Mouse (Mus musculus) adrenal gland, postnatal 25 days (tissue): Measurements from ENCODE around the gene Ttc7. TPM values are rescaled to one million over a fixed set of nuclear protein-coding genes. Genes with fewer than 3 reads are reported as not detected.
"Not testable (repeated sequence)": the region's sequence is repeated elsewhere in the genome, so short reads cannot be mapped to it uniquely, and the experiment has no call there.

Source experiments
- DNase-seq: peaks from one replicate; pipeline ENCODE4 v3.0.0; 2021; ENCODE audit warnings: mixed read lengths
- total RNA-seq: library from RNA; stranded (reverse); gene quantifications from 2 replicates; pipeline ENCODE4 v1.2.3, GENCODE M21; 2021

The Ttc7 gene
- total RNA-seq, 1 experiment from 2014 or later: 12.3 TPM

- DNase-seq: no peak
Measured at GRCm38 (mm10) chr17:87286481-87287143, 3.9 kb downstream of the Ttc7 start.

DNA sequence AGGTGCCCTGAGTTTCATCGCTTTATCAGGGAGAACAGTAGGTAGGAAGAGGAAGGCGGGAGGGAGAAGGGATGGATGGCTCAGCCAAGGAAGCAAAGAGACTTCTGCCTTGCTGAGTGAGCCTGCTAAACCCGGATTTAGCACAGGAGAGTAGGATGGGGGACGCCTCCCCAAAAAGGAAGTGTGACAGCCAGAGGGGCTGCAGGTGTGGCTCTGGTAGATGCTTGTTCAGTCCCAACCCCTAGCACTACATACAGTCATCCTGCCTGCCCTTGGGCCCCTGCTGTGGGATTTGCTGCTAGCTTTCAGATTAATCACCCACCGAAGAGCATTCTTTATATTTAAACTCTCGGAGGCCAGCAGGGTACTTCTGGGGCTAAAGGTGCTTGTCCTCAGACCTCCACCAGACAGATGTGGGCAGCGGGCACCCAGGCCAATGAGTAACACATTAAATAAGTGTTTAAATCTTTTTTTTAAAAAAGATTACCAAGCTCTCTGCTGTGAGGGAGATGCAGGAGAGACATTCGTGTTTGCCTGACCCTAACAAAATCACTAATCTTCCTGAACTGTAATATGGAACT, 4.6 kb downstream of the Ttc7 start:
- DNase-seq: no peak

DNA sequence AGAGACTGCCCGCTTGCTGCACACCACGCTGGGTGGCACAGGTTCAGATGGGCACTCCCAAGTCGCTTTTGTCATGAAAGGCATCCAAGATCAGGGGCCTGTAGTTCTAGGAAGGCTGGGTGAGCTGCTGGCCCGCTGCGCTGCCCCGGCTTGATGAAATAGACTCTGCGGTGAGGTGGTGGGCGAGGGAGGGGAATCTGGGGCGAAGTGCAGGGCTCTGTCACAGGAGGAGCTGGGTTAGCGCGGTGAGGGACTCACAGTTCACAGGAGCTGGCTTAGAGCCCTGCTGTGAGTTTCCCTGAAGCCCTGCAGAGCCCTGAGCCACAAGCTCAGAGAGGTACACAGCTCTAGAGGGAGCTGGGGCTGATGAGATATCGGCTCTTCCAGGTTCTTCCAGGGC, 5.4 kb downstream of the Ttc7 start:
- DNase-seq: no peak

- no peak for DNase-seq
Measured at GRCm38 (mm10) chr17:87289367-87289766, 6.7 kb downstream of the Ttc7 start.

DNA sequence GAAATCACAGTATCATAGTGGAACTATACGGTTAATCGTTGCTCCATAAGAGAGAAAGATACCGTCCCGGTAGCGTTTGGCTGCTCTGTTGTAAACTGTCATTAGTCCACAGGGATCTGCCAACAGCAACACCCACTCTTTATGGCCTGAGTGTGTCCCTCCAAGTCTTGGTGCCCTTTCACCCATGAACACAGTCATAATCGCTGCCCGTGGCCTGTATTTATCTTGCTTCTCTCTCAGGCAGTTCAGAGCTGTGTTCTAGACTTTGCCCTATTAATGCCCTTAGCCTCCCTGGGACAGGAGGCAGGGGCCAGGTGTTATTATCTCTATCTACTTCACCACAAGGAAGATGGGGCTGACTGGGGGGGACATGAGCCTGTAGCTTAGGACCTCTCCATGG, 8.4 kb downstream of the Ttc7 start:
- no peak for DNase-seq

- no peak for DNase-seq
Measured at GRCm38 (mm10) chr17:87291782-87292181, 9.1 kb downstream of the Ttc7 start.

GRCm38 (mm10) chr17:87293125-87293524, 10.4 kb downstream of the Ttc7 start:
- no peak for DNase-seq

DNA sequence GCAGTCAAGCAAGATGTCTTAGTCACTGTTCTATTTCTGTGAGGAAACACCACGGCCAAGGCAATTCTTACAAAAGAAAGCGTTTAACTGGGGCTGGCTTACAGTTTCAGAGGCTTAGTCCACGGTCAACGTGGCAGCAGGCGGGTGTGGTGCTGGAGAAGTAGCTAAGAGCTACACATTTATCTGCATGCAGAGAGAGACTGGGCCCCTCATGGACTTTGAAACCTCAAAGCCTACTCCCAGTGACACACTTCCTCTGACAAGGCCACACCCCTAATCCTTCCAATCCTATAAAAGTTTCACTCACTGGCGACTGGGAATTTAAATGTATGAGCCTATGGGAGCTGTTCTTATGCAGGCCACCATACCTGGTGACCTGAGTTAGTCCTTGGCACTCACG, 13.1 kb downstream of the Ttc7 start:
- no peak for DNase-seq

DNA sequence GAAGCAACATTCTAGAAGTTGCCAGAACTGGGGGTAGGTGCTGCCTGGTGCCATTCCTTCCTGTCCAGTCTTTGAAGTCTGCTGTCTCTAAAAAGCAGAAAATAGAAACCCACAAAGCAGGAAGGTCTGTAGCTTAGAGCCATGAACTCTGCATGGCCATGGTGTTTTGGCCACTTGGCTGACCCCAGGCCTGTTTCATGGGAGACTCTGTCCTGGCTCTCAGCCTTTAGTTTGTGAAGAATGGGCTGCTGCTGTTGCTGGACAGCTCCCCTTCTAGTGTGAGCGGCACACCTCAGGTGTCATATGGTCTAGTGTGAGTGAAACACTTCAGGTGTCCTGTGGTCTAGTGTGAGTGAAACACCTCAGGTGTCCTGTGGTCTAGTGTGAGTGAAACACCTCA, 14.0 kb downstream of the Ttc7 start:
- DNase-seq: not testable (repeated sequence)

GRCm38 (mm10) chr17:87298944-87299343, 16.3 kb downstream of the Ttc7 start:
- DNase-seq: no peak

GRCm38 (mm10) chr17:87300340-87300739, 17.7 kb downstream of the Ttc7 start:
- DNase-seq: no peak

DNA sequence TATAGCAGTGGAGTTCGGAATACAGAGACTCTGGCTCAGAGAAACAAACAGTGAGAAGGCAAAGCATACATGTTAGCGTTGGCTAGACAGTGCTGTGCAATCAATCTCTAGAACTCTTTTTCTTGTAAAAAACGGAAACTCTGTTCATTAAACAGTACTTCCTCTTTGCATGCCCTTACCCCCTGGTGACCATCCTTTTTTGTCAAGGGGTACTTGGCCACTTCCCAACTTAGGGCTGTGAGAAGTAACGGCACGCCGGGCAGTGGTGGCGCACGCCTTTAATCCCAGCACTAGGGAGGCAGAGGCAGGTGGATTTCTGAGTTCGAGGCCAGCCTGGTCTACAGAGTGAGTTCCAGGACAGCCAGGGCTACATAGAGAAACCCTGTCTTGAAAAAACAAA, 18.9 kb downstream of the Ttc7 start:
- DNase-seq: not testable (repeated sequence)

- DNase-seq: peak; percentile 58
Measured at GRCm38 (mm10) chr17:87302014-87302794, 19.5 kb downstream of the Ttc7 start.

DNA sequence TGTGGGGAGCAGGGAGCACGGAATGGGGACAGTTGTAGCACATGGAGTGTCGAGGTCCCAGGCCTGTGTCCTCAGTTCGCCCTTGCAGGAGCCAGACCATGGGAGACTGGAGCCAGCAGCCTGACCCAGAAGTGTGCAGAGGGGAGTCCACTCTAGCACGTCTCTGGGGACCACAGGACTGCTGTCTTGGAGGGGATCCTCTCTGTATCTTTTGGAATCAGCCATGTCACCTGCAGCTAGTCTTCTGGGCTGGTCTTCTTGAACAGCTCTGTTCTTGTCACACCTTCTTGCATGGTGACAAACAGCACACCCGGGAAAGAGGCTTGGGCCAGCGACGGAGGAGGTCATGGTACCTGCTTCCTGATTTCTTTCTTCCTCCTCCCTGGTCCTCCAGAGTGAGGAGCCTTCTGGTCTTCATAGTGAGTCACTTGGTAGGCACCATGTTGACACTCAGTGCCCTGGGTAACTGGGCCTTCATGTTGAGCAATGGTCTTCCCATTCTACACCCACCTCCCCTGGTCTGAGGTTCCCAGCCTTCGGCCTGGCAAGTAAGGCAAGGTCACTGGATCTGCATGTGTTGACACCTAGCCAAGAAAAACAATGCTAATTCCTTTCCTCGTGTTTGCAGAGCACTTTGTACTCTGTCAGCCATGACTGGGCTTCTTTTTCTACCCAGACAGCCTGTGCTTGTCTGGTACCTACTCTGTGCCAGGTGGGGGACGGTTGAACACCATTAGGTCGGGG, 21.6 kb downstream of the Ttc7 start:
- no peak for DNase-seq

GRCm38 (mm10) chr17:87305065-87305464, 22.4 kb downstream of the Ttc7 start:
- no peak for DNase-seq

- no peak for DNase-seq
Measured at GRCm38 (mm10) chr17:87306746-87307145, 24.1 kb downstream of the Ttc7 start.

DNA sequence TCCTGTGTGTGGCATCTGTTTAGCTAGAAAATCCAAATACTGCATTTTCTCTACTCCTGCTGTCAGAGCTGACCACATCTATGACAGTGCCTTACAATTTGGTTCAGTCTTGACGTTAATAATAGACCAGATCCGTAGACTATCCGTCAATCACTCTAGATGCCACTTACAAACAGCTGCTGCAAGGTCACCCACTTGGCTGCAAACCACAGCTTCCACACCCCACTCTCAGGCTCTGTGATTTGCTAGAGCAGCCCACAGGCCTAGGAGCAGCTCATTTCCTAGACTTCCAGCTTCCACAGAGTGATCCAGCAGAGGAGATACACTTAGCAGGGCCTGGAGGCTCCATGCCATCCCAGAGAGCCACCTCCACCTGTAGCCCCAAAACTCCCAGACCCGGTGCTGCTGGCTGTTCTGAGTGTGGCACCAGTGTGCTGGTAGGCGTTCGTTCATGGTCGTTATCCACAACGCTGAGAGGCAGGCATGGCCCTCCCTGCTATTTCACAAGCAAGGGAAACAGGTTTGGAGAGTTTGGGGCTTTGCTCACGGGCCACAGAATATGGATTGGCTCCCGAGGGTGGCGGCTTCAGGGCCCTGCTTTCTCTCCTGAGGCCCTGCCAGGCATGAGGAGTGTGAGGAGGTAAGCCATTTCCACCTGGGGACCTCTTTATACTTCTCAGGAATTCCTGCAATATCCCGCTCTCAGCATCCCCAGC, 26.5 kb downstream of the Ttc7 start:
- DNase-seq: no peak

GRCm38 (mm10) chr17:87310497-87310896, 27.8 kb downstream of the Ttc7 start:
- no peak for DNase-seq

GRCm38 (mm10) chr17:87312351-87312750, 29.7 kb downstream of the Ttc7 start:
- DNase-seq: no peak

DNA sequence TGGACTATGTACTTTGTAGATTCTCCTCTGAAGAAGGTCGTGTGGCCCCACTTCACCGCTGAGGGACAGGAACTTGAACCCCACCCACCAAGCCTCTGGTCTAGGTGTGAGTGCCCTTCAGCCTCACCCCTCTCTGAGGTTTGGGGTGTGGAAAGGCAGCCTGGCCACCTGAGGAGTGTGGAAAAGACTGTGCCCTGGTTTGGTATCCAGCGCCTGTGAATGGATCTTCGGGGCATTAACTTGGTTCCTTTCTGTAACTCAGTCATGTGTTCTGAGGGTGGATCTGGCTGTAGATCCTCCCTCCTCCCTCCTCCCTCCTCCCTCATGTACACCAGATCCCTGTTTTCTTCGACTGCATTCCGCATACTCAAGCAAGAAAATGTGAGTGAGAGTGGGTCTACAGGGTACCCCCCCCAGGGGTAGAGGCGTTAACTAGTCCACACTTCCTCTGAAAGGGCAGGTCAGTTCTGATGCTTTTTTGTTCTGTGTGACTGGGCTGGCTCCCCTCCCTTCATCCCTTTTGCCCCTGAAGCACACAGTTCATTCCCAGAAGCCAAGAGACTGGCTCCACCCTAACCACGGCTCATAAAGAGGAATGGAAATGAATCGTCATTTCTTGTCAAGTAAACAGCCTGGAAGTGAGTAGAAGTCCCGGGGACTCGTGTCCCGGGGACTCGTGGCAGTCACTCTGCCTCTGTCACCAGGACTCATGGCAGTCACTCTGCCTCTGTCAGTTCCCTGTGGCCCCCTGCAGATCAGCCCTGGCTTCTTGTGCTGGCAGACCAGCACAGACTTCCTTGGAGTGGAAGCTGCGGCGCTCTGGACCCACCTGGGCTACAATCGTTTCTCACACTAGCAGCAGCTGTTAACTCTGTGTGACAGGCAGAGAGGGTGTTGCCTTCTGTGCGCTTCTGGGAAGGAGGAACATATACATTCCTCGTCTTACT, 30.5 kb downstream of the Ttc7 start:
- no peak for DNase-seq

DNA sequence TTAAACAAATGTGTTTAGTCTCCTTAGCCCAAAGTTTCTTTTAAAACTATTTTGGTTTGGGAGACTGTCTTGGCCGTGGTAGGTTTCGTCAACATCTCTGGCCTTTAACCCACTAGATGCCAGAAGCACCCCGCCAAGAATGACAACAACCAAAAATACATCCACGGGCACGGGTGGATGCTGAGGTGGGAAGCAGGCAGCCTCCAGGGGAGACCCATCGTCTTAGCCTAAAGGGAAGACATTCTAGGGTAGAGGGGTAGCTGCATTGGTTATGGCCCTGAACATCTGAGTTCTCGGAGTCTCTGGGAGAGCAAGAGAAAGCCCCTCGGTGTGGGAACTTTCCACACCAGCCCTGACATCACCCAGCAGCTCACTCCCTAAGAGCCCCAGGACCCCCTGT, 31.4 kb downstream of the Ttc7 start:
- no peak for DNase-seq
